Mouse (Mus musculus) hindbrain, embryonic 16.5 days (tissue): Measurements from ENCODE around the gene Bik. TPM values are rescaled to one million over a fixed set of nuclear protein-coding genes. Genes with fewer than 3 reads are reported as not detected.

Source experiments
- ATAC-seq: fragments of 200-750 bp; cut with Nextera tagmentation; 2 replicates; pipeline ENCODE4 v1.8.0; 2017; ENCODE audit warnings: moderate TSS enrichment, moderate library complexity
- H3K27ac ChIP-seq: fragments of 300-500 bp; sonication (generic); 2 replicates; pipeline ENCODE4 v1.5.1; 2014; ENCODE audit warnings: low read depth, mild to moderate bottlenecking, control low read depth, low read length, moderate library complexity
- H3K27me3 ChIP-seq: fragments of 300-500 bp; sonication (generic); replicated peaks from 2 replicates; pipeline ENCODE4 v1.6.1; 2014; ENCODE audit warnings: low read length; ENCODE audit not compliant: control insufficient read depth, insufficient read depth
- H3K36me3 ChIP-seq: fragments of 300-500 bp; sonication (generic); 2 replicates; pipeline ENCODE4 v1.6.1; 2014; ENCODE audit warnings: mild to moderate bottlenecking, low read length, moderate library complexity, mixed read lengths; ENCODE audit not compliant: control insufficient read depth, insufficient read depth
- H3K4me1 ChIP-seq: fragments of 300-500 bp; sonication (generic); 2 replicates; pipeline ENCODE4 v1.6.1; 2014; ENCODE audit warnings: low read depth, low read length; ENCODE audit not compliant: control insufficient read depth, insufficient read depth
- H3K4me2 ChIP-seq: fragments of 300-500 bp; sonication (generic); 2 replicates; pipeline ENCODE4 v1.6.1; 2014; ENCODE audit warnings: mild to moderate bottlenecking, low read length, control low read depth, moderate library complexity
- H3K4me3 ChIP-seq: fragments of 300-500 bp; sonication (generic); 2 replicates; pipeline ENCODE4 v1.5.1; 2014; ENCODE audit warnings: mild to moderate bottlenecking, low read length, control low read depth, moderate library complexity
- H3K9ac ChIP-seq: fragments of 300-500 bp; sonication (generic); 2 replicates; pipeline ENCODE4 v1.6.1; 2014; ENCODE audit warnings: low read depth, mild to moderate bottlenecking, control low read depth, low read length, moderate library complexity
- H3K9me3 ChIP-seq: fragments of 300-500 bp; sonication (generic); 2 replicates; pipeline ENCODE4 v1.6.1; 2014; ENCODE audit warnings: mild to moderate bottlenecking, low read length, moderate library complexity; ENCODE audit not compliant: control insufficient read depth
- WGBS: fragments of 180-500 bp; shearing (Covaris S2); extraction: QIAGEN DNeasy Blood & Tissue Kit; methylation state at CpG from one replicate; pipeline ENCODE4 v1.1.7; 2014; 5-methylcytosine and 5-hydroxymethylcytosine counted together
- polyA plus RNA-seq: library from polyadenylated mRNA; unstranded; fragments of >200 nt; fragmentation: Nextera tagmentation; extraction: Ambion mirVana; gene quantifications from 2 replicates; pipeline ENCODE4 v1.2.1, GENCODE M21; 2015

Gene Bik
- polyA plus RNA-seq, 1 experiment from 2014 or later, result 0.65 TPM

- peak overlapping the region; percentile 97 for H3K27ac ChIP-seq
- no peaks in the 10 kb centered on the region for H3K9me3 ChIP-seq
- peaks cover 4% of the 10 kb centered on the region; the same call in 1 of the 2 replicates for H3K36me3 ChIP-seq
- no peaks in the 10 kb centered on the region for H3K27me3 ChIP-seq
- H3K9ac ChIP-seq, result peak overlapping the region; percentile 98
- peak; percentile 95 for ATAC-seq
- peaks cover 8% of the 10 kb centered on the region for H3K4me1 ChIP-seq
- H3K4me2 ChIP-seq, result peak overlapping the region; percentile 87
- WGBS, result 1% methylated on average over 49 of the region's 74 CpGs
- H3K4me3 ChIP-seq, result peak overlapping the region; percentile 89
Observed at GRCm38 (mm10) chr15:83555161-83555974, 28.7 kb downstream of the Bik start.

- no peak overlapping the region for H3K9ac ChIP-seq
- H3K9me3 ChIP-seq, result no peaks in the 10 kb centered on the region
- no peak for ATAC-seq
- H3K4me2 ChIP-seq, result no peak overlapping the region
- H3K27ac ChIP-seq, result no peak overlapping the region
- no peaks in the 10 kb centered on the region for H3K36me3 ChIP-seq
- whole genome bisulfite sequencing, result 48% methylated on average over 5 of the region's 5 CpGs
- no peak overlapping the region for H3K4me3 ChIP-seq
- H3K4me1 ChIP-seq, result peaks cover 13% of the 10 kb centered on the region
- peaks cover 6% of the 10 kb centered on the region; the same call in 1 of the 2 replicates for H3K27me3 ChIP-seq
Observed at GRCm38 (mm10) chr15:83560941-83561477, 34.3 kb downstream of the Bik start.

GRCm38 (mm10) chr15:83562626-83563270, 36.1 kb downstream of the Bik start:
- no peak overlapping the region for H3K9ac ChIP-seq
- ATAC-seq, result peak; percentile 63; the same call in 1 of the 2 replicates

GRCm38 (mm10) chr15:83563327-83563856, 36.7 kb downstream of the Bik start, which contains the start of the genes Tspo and Mcat:
Gene Tspo, plus strand, starts transcription at chr15:83563592.
Gene Mcat, minus strand, starts transcription at chr15:83563787.
- H3K27ac ChIP-seq, result no peak within 1 kb of the TSS
- H3K9ac ChIP-seq, result peak within 1 kb of the TSS; percentile 51
- ATAC-seq, result peak; percentile 42; the same call in 1 of the 2 replicates
- peak within 1 kb of the TSS; percentile 41 for H3K4me3 ChIP-seq
- H3K9me3 ChIP-seq, result no peaks in the 10 kb centered on the region
- H3K4me2 ChIP-seq, result peak within 1 kb of the TSS; percentile 72
- peaks cover 12% of the 10 kb centered on the region for H3K4me1 ChIP-seq
- peaks cover 6% of the 10 kb centered on the region; the same call in 1 of the 2 replicates for H3K27me3 ChIP-seq
- under 1% methylated on average over 28 of the region's 28 CpGs for WGBS
- no peaks in the 10 kb centered on the region for H3K36me3 ChIP-seq

More at GRCm38 (mm10) chr15:83562626-83563270, 36.1 kb downstream of the Bik start:
- H3K27me3 ChIP-seq, result peaks cover 6% of the 10 kb centered on the region; the same call in 1 of the 2 replicates
- H3K9me3 ChIP-seq, result no peaks in the 10 kb centered on the region
- H3K4me1 ChIP-seq, result peaks cover 12% of the 10 kb centered on the region
- no peak overlapping the region for H3K27ac ChIP-seq
- no peak overlapping the region; the same call in 1 of the 2 replicates for H3K4me3 ChIP-seq
- no peaks in the 10 kb centered on the region for H3K36me3 ChIP-seq
- WGBS, result 37% methylated on average over 15 of the region's 15 CpGs
- H3K4me2 ChIP-seq, result peak overlapping the region; percentile 72

GRCm38 (mm10) chr15:83563857-83564651, 37.4 kb downstream of the Bik start:
- ATAC-seq, result no peak
- H3K9me3 ChIP-seq, result no peaks in the 10 kb centered on the region
- peak overlapping the region; percentile 41 for H3K4me3 ChIP-seq
- no peaks in the 10 kb centered on the region for H3K36me3 ChIP-seq
- H3K27me3 ChIP-seq, result peaks cover 6% of the 10 kb centered on the region; the same call in 1 of the 2 replicates
- peaks cover 12% of the 10 kb centered on the region for H3K4me1 ChIP-seq
- peak overlapping the region; percentile 51 for H3K9ac ChIP-seq
- no peak overlapping the region for H3K27ac ChIP-seq
- WGBS, result 3% methylated on average over 27 of the region's 27 CpGs
- peak overlapping the region; percentile 72 for H3K4me2 ChIP-seq

- peaks cover 12% of the 10 kb centered on the region for H3K4me1 ChIP-seq
- WGBS, result 92% methylated on average over 3 of the region's 3 CpGs
Observed at GRCm38 (mm10) chr15:83565434-83565833, 38.8 kb downstream of the Bik start.

GRCm38 (mm10) chr15:83566006-83566405, 39.3 kb downstream of the Bik start:
- 72% methylated on average over 5 of the region's 5 CpGs for WGBS
- H3K9ac ChIP-seq, result no peak overlapping the region
- H3K36me3 ChIP-seq, result no peaks in the 10 kb centered on the region
- ATAC-seq, result no peak
- peaks cover 6% of the 10 kb centered on the region; the same call in 1 of the 2 replicates for H3K27me3 ChIP-seq
- H3K27ac ChIP-seq, result no peak overlapping the region
- H3K4me1 ChIP-seq, result peaks cover 12% of the 10 kb centered on the region
- H3K4me2 ChIP-seq, result no peak overlapping the region
- no peak overlapping the region for H3K4me3 ChIP-seq
- no peaks in the 10 kb centered on the region for H3K9me3 ChIP-seq

More at GRCm38 (mm10) chr15:83565434-83565833, 38.8 kb downstream of the Bik start:
- no peak overlapping the region for H3K9ac ChIP-seq
- peaks cover 6% of the 10 kb centered on the region; the same call in 1 of the 2 replicates for H3K27me3 ChIP-seq
- H3K36me3 ChIP-seq, result no peaks in the 10 kb centered on the region
- no peaks in the 10 kb centered on the region for H3K9me3 ChIP-seq
- H3K27ac ChIP-seq, result no peak overlapping the region
- H3K4me2 ChIP-seq, result no peak overlapping the region
- no peak for ATAC-seq
- H3K4me3 ChIP-seq, result no peak overlapping the region

- Histone ChIP-seq H3K36me3 (no peaks in the 10 kb centered on the region), H3K4me1 (peaks cover 12% of the 10 kb centered on the region), H3K27ac (no peak overlapping the region), H3K9ac (no peak overlapping the region), H3K4me3 (no peak overlapping the region), H3K27me3 (peaks cover 6% of the 10 kb centered on the region; the same call in 1 of the 2 replicates), H3K9me3 (no peaks in the 10 kb centered on the region), H3K4me2 (no peak overlapping the region)
- ATAC-seq, result no peak
- 92% methylated on average over 3 of the region's 3 CpGs for WGBS
Observed at GRCm38 (mm10) chr15:83567728-83568127, 41.1 kb downstream of the Bik start.
